Mouse (Mus musculus): ENCODE results near the gene Ank2. TPM values are rescaled to one million over a fixed set of nuclear protein-coding genes. Genes with fewer than 3 reads are reported as not detected.
"Not testable (repeated sequence)": the region's sequence is repeated elsewhere in the genome, so short reads cannot be mapped to it uniquely, and the experiment has no call there.

Gene Ank2
- polyA plus RNA-seq, 1 experiment = 4.6 TPM

GRCm38 (mm10) chr3:127408684-127409550, 90.2 kb downstream of the Ank2 start:
- Histone ChIP-seq H3K27ac (ENCODE audit: control insufficient read depth, insufficient read depth, low read length) (no peak overlapping the region), H3K36me3 (ENCODE audit: control insufficient read depth, insufficient read depth, low read length) (no peaks in the 10 kb centered on the region), H3K4me3 (ENCODE audit: control insufficient read depth, insufficient read depth, low read length) (no peak overlapping the region), H3K4me1 (replicated peaks; ENCODE audit: control insufficient read depth, insufficient read depth, low read length) (no peaks in the 10 kb centered on the region), H3K27me3 (ENCODE audit: control insufficient read depth, insufficient read depth, low read length) (no peaks in the 10 kb centered on the region; the same call in 1 of the 2 replicates)
- DNase-seq = no peak
- TF ChIP-seq CTCF (IDR thresholded peaks at IDR 0.05; ENCODE audit: borderline replicate concordance, control insufficient read depth, extremely low read depth, insufficient read depth, low read length, poor library complexity) = no peak
- no peak for TF ChIP-seq POLR2A (IDR thresholded peaks at IDR 0.05; ENCODE audit: control insufficient read depth, extremely low read depth, insufficient read depth, low read length, poor library complexity)
- WGBS = 25% methylated on average over 23 of the region's 23 CpGs

DNA sequence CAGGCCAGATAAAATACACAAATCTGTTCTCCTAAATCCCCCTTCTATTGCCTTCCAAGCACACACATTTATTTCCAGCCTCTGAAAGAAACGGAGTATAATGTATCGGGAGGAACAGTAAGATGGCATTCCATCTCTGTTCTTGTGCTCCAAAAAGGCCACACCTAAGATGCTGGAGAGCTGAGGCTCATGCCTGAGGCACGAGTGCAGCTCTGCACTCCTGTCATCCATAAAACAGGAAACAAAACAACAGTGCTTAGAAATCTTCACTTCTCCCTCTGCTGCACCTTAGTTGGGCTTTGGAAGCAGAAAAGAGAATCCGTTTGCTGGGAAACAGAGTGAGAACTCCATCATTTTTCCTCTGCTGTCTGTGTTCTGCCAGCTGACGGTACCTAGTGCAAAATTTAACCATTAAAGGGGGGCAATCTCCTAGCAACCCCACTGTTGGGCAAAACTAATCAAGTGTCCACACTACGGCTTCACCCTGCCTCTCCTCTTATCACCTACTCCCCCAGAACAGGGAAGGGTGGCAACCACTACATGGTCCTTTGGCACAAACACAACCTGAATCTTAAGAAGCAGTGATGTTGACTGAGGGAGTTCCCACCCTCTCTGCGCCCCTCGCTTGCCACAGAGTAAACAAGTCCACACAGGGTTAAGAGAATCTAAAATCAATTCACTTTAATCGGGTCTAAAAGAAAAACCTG, 91.1 kb downstream of the Ank2 start:
- no peak for TF ChIP-seq CTCF (IDR thresholded peaks at IDR 0.05; ENCODE audit: borderline replicate concordance, control insufficient read depth, extremely low read depth, insufficient read depth, low read length, poor library complexity)
- TF ChIP-seq POLR2A (IDR thresholded peaks at IDR 0.05; ENCODE audit: control insufficient read depth, extremely low read depth, insufficient read depth, low read length, poor library complexity) = no peak
- Histone ChIP-seq H3K27me3 (ENCODE audit: control insufficient read depth, insufficient read depth, low read length) (no peaks in the 10 kb centered on the region; the same call in 1 of the 2 replicates), H3K27ac (ENCODE audit: control insufficient read depth, insufficient read depth, low read length) (no peak overlapping the region), H3K4me3 (ENCODE audit: control insufficient read depth, insufficient read depth, low read length) (no peak overlapping the region), H3K36me3 (ENCODE audit: control insufficient read depth, insufficient read depth, low read length) (no peaks in the 10 kb centered on the region), H3K4me1 (replicated peaks; ENCODE audit: control insufficient read depth, insufficient read depth, low read length) (no peaks in the 10 kb centered on the region)
- DNase-seq = no peak
- WGBS = 36% methylated on average over 9 of the region's 9 CpGs

- TF ChIP-seq POLR2A (IDR thresholded peaks at IDR 0.05; ENCODE audit: control insufficient read depth, extremely low read depth, insufficient read depth, low read length, poor library complexity) (no peak), CTCF (IDR thresholded peaks at IDR 0.05; ENCODE audit: borderline replicate concordance, control insufficient read depth, extremely low read depth, insufficient read depth, low read length, poor library complexity) (no peak)
- Histone ChIP-seq H3K27ac (ENCODE audit: control insufficient read depth, insufficient read depth, low read length) (no peak overlapping the region), H3K4me3 (ENCODE audit: control insufficient read depth, insufficient read depth, low read length) (no peak overlapping the region), H3K36me3 (ENCODE audit: control insufficient read depth, insufficient read depth, low read length) (no peaks in the 10 kb centered on the region), H3K27me3 (ENCODE audit: control insufficient read depth, insufficient read depth, low read length) (no peaks in the 10 kb centered on the region; the same call in 1 of the 2 replicates), H3K4me1 (replicated peaks; ENCODE audit: control insufficient read depth, insufficient read depth, low read length) (no peaks in the 10 kb centered on the region)
- DNase-seq = no peak
- WGBS = 97% methylated on average over 4 of the region's 4 CpGs
Observed at GRCm38 (mm10) chr3:127406883-127407282, 92.3 kb downstream of the Ank2 start.

DNA sequence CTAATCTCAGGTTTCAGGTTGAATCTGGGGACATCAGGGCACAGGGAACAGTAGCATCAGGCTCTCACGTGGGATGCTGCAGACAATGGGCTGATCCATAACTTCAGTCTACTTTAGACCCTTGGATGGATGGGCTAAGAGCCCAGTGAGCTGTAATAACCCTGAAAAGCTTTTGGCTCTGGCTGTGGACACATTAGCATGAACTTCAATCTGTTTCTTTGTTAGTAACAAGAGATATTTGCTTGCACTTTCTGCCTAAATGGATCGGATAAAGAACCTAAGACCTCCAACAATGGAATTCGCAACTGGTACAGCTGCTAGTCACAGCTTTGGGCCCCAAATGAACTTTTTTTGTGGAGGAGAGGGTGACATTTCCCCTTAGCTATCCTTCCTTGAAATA, 94.8 kb downstream of the Ank2 start:
- no peaks in the 10 kb centered on the region for H3K36me3 ChIP-seq (ENCODE audit: control insufficient read depth, insufficient read depth, low read length)
- H3K27me3 ChIP-seq (ENCODE audit: control insufficient read depth, insufficient read depth, low read length) = no peaks in the 10 kb centered on the region; the same call in 1 of the 2 replicates
- no peak overlapping the region for H3K4me3 ChIP-seq (ENCODE audit: control insufficient read depth, insufficient read depth, low read length)
- TF ChIP-seq CTCF (IDR thresholded peaks at IDR 0.05; ENCODE audit: borderline replicate concordance, control insufficient read depth, extremely low read depth, insufficient read depth, low read length, poor library complexity) (no peak), POLR2A (IDR thresholded peaks at IDR 0.05; ENCODE audit: control insufficient read depth, extremely low read depth, insufficient read depth, low read length, poor library complexity) (no peak)
- H3K4me1 ChIP-seq (replicated peaks; ENCODE audit: control insufficient read depth, insufficient read depth, low read length) = no peaks in the 10 kb centered on the region
- no peak overlapping the region for H3K27ac ChIP-seq (ENCODE audit: control insufficient read depth, insufficient read depth, low read length)
- 81% methylated on average over 3 of the region's 3 CpGs for WGBS
- DNase-seq = no peak

- no peak overlapping the region for H3K27ac ChIP-seq (ENCODE audit: control insufficient read depth, insufficient read depth, low read length)
- H3K36me3 ChIP-seq (ENCODE audit: control insufficient read depth, insufficient read depth, low read length) = no peaks in the 10 kb centered on the region
- 89% methylated on average over 5 of the region's 5 CpGs for WGBS
- TF ChIP-seq POLR2A (IDR thresholded peaks at IDR 0.05; ENCODE audit: control insufficient read depth, extremely low read depth, insufficient read depth, low read length, poor library complexity) = no peak
- H3K27me3 ChIP-seq (ENCODE audit: control insufficient read depth, insufficient read depth, low read length) = no peaks in the 10 kb centered on the region
- H3K4me3 ChIP-seq (ENCODE audit: control insufficient read depth, insufficient read depth, low read length) = no peak overlapping the region
- H3K4me1 ChIP-seq (replicated peaks; ENCODE audit: control insufficient read depth, insufficient read depth, low read length) = no peaks in the 10 kb centered on the region
- no peak for DNase-seq
Observed at GRCm38 (mm10) chr3:127400976-127401375, 98.2 kb downstream of the Ank2 start.

- H3K4me1 ChIP-seq (replicated peaks; ENCODE audit: control insufficient read depth, insufficient read depth, low read length); H3K27ac ChIP-seq (ENCODE audit: control insufficient read depth, insufficient read depth, low read length); H3K36me3 ChIP-seq (ENCODE audit: control insufficient read depth, insufficient read depth, low read length); H3K27me3 ChIP-seq (ENCODE audit: control insufficient read depth, insufficient read depth, low read length); H3K4me3 ChIP-seq (ENCODE audit: control insufficient read depth, insufficient read depth, low read length); DNase-seq: not testable (repeated sequence)
- WGBS = 97% methylated on average over 3 of the region's 3 CpGs
Observed at GRCm38 (mm10) chr3:127400468-127400867, 98.7 kb downstream of the Ank2 start.

Measured in thymus, adult 2 months (tissue).